Comparison of ENCODE assay signal across 9 mouse cellular contexts in genomic region chr6:54277828-54278227, GRCm38 (mm10). TPM values are rescaled to one million over a fixed set of nuclear protein-coding genes. Genes with fewer than 3 reads are reported as not detected.
DNase-seq lines count a peak whose midpoint lies in the region; ATAC-seq and TF ChIP-seq lines count a peak whose summit lies in the region.
"Had no signal": no experiment of that assay in that cellular context is flagged by ENCODE, and none has a peak within 500 bp of the region (broad histone marks: within the 10 kb centered on the region; RNA-seq: fewer than 3 reads in every experiment).

No protein-coding gene starts in this region.

- no peaks in the 10 kb centered on the region for H3K36me3 ChIP-seq in kidney, embryonic 15.5 days
- H3K36me3 ChIP-seq in C2C12 (ENCODE audit: control insufficient read depth, insufficient read depth), result no peaks in the 10 kb centered on the region
- no peaks in the 10 kb centered on the region for H3K36me3 ChIP-seq in heart, embryonic 12.5 days
- H3K36me3 ChIP-seq: limb, embryonic 12.5 days had no signal

- peak; percentile 29 for DNase-seq in embryo, embryonic 10.5 days (ENCODE audit: low spot score)
- no peak for DNase-seq in embryo, embryonic 11 days
- no peak for DNase-seq in kidney, postnatal 14 days
- no peak for DNase-seq in testis, postnatal 14 days (ENCODE audit: low spot score)
- DNase-seq in adipocyte (ENCODE audit: low spot score), result no peak

- no peak for TF ChIP-seq CTCF in C2C12 (IDR thresholded peaks at IDR 0.05; ENCODE audit: control insufficient read depth, insufficient read depth, insufficient read length)

- H3K9me3 ChIP-seq in kidney, embryonic 15.5 days (replicated peaks), result no peaks in the 10 kb centered on the region
- H3K9me3 ChIP-seq in heart, embryonic 12.5 days (replicated peaks), result no peaks in the 10 kb centered on the region
- H3K9me3 ChIP-seq: limb, embryonic 12.5 days had no signal

- ATAC-seq in kidney, embryonic 15.5 days (replicated peaks; ENCODE audit: low FRiP score), result peak; percentile 72
- ATAC-seq in heart, embryonic 12.5 days (ENCODE audit: insufficient number of reproducible peaks, low FRiP score), result no peak

- peaks cover 14% of the 10 kb centered on the region for H3K27me3 ChIP-seq in kidney, embryonic 15.5 days
- H3K27me3 ChIP-seq in C2C12 (ENCODE audit: control insufficient read depth, insufficient read depth, insufficient read length), result no peaks in the 10 kb centered on the region
- no peaks in the 10 kb centered on the region for H3K27me3 ChIP-seq in heart, embryonic 12.5 days (replicated peaks)

- H3K79me3 ChIP-seq in C2C12 (ENCODE audit: low read depth), result no peaks in the 10 kb centered on the region

- H3K4me2 ChIP-seq in kidney, embryonic 15.5 days, result 0 out of 2 replicates have a peak overlapping the region, but pooled peaks have one; percentile 3
- H3K4me2 ChIP-seq in heart, embryonic 12.5 days, result no peak overlapping the region
- H3K4me2 ChIP-seq: limb, embryonic 12.5 days had no signal

- H3K4me1 ChIP-seq in kidney, embryonic 15.5 days, result peaks cover 41% of the 10 kb centered on the region
- peaks cover 31% of the 10 kb centered on the region for H3K4me1 ChIP-seq in heart, embryonic 12.5 days (replicated peaks)

- H3ac ChIP-seq in C2C12 (ENCODE audit: control insufficient read depth, insufficient read length, low read depth), result peak overlapping the region; percentile 1

- H3K9ac ChIP-seq in kidney, embryonic 15.5 days, result no peak overlapping the region
- no peak overlapping the region for H3K9ac ChIP-seq in heart, embryonic 12.5 days
- H3K9ac ChIP-seq: limb, embryonic 12.5 days had no signal

- 36% methylated on average over 5 of the region's 5 CpGs for WGBS in kidney, embryonic 15.5 days
- WGBS in heart, embryonic 12.5 days, result 59% methylated on average over 5 of the region's 5 CpGs

- H3K79me2 ChIP-seq in C2C12 (ENCODE audit: control insufficient read depth, insufficient read depth), result no peaks in the 10 kb centered on the region

- H3K4me3 ChIP-seq in kidney, embryonic 15.5 days (replicated peaks), result no peak overlapping the region
- H3K4me3 ChIP-seq in C2C12 (ENCODE audit: insufficient read depth, poor library complexity, severe bottlenecking), result no peak overlapping the region
- H3K4me3 ChIP-seq in heart, embryonic 12.5 days, result no peak overlapping the region
- H3K4me3 ChIP-seq: limb, embryonic 12.5 days had no signal

- peak overlapping the region; percentile 60 for H3K27ac ChIP-seq in kidney, embryonic 15.5 days
- H3K27ac ChIP-seq in heart, embryonic 12.5 days (ENCODE audit: poor library complexity, severe bottlenecking), result peak overlapping the region; percentile 73; the same call in 1 of the 2 replicates
- H3K27ac ChIP-seq: limb, embryonic 12.5 days had no signal

TF ChIP-seq in C2C12, 6 proteins besides CTCF, POLR2A, EP300 and RAD21:
- TF ChIP-seq USF1 (IDR thresholded peaks at IDR 0.05; ENCODE audit: low read depth) (no peak), CEBPB (IDR thresholded peaks at IDR 0.05; ENCODE audit: low read depth) (no peak), MAX (IDR thresholded peaks at IDR 0.05) (no peak), MYOD1 (IDR thresholded peaks at IDR 0.05; ENCODE audit: control insufficient read depth, insufficient read length, low read depth) (no peak)

RNA-seq across cellular contexts. Expression of gene Prr15, which starts 47.8 kb away (rescaled TPM):
- polyA plus RNA-seq in kidney, embryonic 15.5 days (2015; fragmentation: Nextera tagmentation; extraction: Ambion mirVana), result 7.3 TPM in 2 replicates
- polyA plus RNA-seq in C2C12 (2012; fragmentation: generic; extraction: Trizol), result 0.04 TPM
- polyA plus RNA-seq in heart, embryonic 12.5 days (2016; fragmentation: Nextera tagmentation; extraction: Ambion mirVana), result 13.7 and 14.2 TPM in 2 replicates
